Mouse (Mus musculus): ENCODE data around the gene Sfta2.

- TF ChIP-seq CTCF (IDR thresholded peaks at IDR 0.05), result no peak
- no peak for TF ChIP-seq EP300 (IDR thresholded peaks at IDR 0.05)
These were observed 65.5 kb downstream of the Sfta2 start for GRCm38 (mm10) chr17:35666851-35667256.
